20 mouse cellular contexts compared by ENCODE assay signal in genomic region chr7:130966876-130967275, GRCm38 (mm10). TPM values are rescaled to one million over a fixed set of nuclear protein-coding genes. Genes with fewer than 3 reads are reported as not detected.
DNase-seq lines count a peak whose midpoint lies in the region; ATAC-seq and TF ChIP-seq lines count a peak whose summit lies in the region.
"Had no signal": no experiment of that assay in that cellular context is flagged by ENCODE, and none has a peak within 500 bp of the region (broad histone marks: within the 10 kb centered on the region; RNA-seq: fewer than 3 reads in every experiment).

No protein-coding gene starts in this region.

- H3K4me3 ChIP-seq in gastrocnemius, adult 2 months = no peak overlapping the region
- no peak overlapping the region for H3K4me3 ChIP-seq in kidney, postnatal 0 days (replicated peaks; ENCODE audit: low read depth, low read length)
- H3K4me3 ChIP-seq in limb, embryonic 12.5 days (replicated peaks) = no peak overlapping the region
- H3K4me3 ChIP-seq: intestine, embryonic 15.5 days; kidney, embryonic 15.5 days; liver, embryonic 15.5 days; neural tube, embryonic 12.5 days had no signal

- peak overlapping the region; percentile 77 for H3K27ac ChIP-seq in gastrocnemius, adult 2 months
- no peak overlapping the region for H3K27ac ChIP-seq in kidney, postnatal 0 days
- peak overlapping the region; percentile 77; the same call in 1 of the 2 replicates for H3K27ac ChIP-seq in limb, embryonic 12.5 days
- H3K27ac ChIP-seq: intestine, embryonic 15.5 days; kidney, embryonic 15.5 days; liver, embryonic 15.5 days; neural tube, embryonic 12.5 days had no signal

- TF ChIP-seq CTCF in gastrocnemius, adult 2 months (IDR thresholded peaks at IDR 0.05) = no peak
- TF ChIP-seq CTCF in kidney, postnatal 0 days (IDR thresholded peaks at IDR 0.05; ENCODE audit: low read depth) = no peak

- H3K9me3 ChIP-seq in kidney, postnatal 0 days (replicated peaks; ENCODE audit: low read length) = no peaks in the 10 kb centered on the region
- H3K9me3 ChIP-seq in limb, embryonic 12.5 days = no peaks in the 10 kb centered on the region
- H3K9me3 ChIP-seq: intestine, embryonic 15.5 days; kidney, embryonic 15.5 days; liver, embryonic 15.5 days; neural tube, embryonic 12.5 days had no signal

- ATAC-seq in kidney, postnatal 0 days (replicated peaks; ENCODE audit: low FRiP score, low read depth) = no peak
- ATAC-seq in limb, embryonic 12.5 days (ENCODE audit: insufficient number of reproducible peaks, insufficient read depth, low FRiP score, low TSS enrichment, low read depth) = no peak
- ATAC-seq in megakaryocyte, adult 5-6 weeks (ENCODE audit: poor library complexity, severe bottlenecking) = no peak
- no peak for ATAC-seq in granulocyte monocyte progenitor cell, adult 5-6 weeks (replicated peaks; ENCODE audit: poor library complexity, severe bottlenecking)
- ATAC-seq: forebrain, embryonic 16.5 days; intestine, embryonic 15.5 days had no signal

- no peaks in the 10 kb centered on the region; the same call in 1 of the 2 replicates for H3K4me1 ChIP-seq in kidney, postnatal 0 days (replicated peaks; ENCODE audit: insufficient read depth, low read length)
- peaks cover 45% of the 10 kb centered on the region for H3K4me1 ChIP-seq in limb, embryonic 12.5 days (replicated peaks)
- H3K4me1 ChIP-seq: liver, embryonic 15.5 days; neural tube, embryonic 12.5 days had no signal

- WGBS in kidney, postnatal 0 days = 55% methylated on average over 6 of the region's 6 CpGs
- 64% methylated on average over 6 of the region's 6 CpGs for WGBS in limb, embryonic 12.5 days

- no peak overlapping the region for H3K9ac ChIP-seq in kidney, postnatal 0 days (ENCODE audit: low read depth, low read length)
- H3K9ac ChIP-seq in limb, embryonic 12.5 days (replicated peaks) = no peak overlapping the region
- H3K9ac ChIP-seq: intestine, embryonic 15.5 days; kidney, embryonic 15.5 days; liver, embryonic 15.5 days; neural tube, embryonic 12.5 days had no signal

- intact Hi-C loops in gastrocnemius, adult 2 months (cut with DNase I) = no loop called here
- intact Hi-C loops in gastrocnemius, postnatal 14 days (cut with DNase I; ENCODE audit: low total_unique reads) = no loop called here

- no peaks in the 10 kb centered on the region for H3K36me3 ChIP-seq in kidney, postnatal 0 days (ENCODE audit: insufficient read depth, low read length)
- H3K36me3 ChIP-seq in limb, embryonic 12.5 days = no peaks in the 10 kb centered on the region
- H3K36me3 ChIP-seq: intestine, embryonic 15.5 days; kidney, embryonic 15.5 days; liver, embryonic 15.5 days; neural tube, embryonic 12.5 days had no signal

- no peak for DNase-seq in gastrocnemius, adult 2 months
- DNase-seq in gastrocnemius, postnatal 14 days = no peak
- peak; percentile 27 for DNase-seq in kidney, postnatal 0 days (ENCODE audit: low spot score)
- no peak for DNase-seq in kidney, adult 9 months
- no peak for DNase-seq in left cerebral cortex, adult 18-20 months (ENCODE audit: low spot score in 2 of 2)
- DNase-seq: adrenal gland, adult 2 months; cerebellum, adult 11-12 months; left cerebral cortex, postnatal 4 days; lung, postnatal 14 days; spleen, adult 18-20 months; thymus, postnatal 14 days had no signal

- no peak overlapping the region for H3K4me2 ChIP-seq in kidney, postnatal 0 days (ENCODE audit: low read length)
- H3K4me2 ChIP-seq in limb, embryonic 12.5 days = no peak overlapping the region
- H3K4me2 ChIP-seq: intestine, embryonic 15.5 days; kidney, embryonic 15.5 days; liver, embryonic 15.5 days; neural tube, embryonic 12.5 days had no signal

- no peaks in the 10 kb centered on the region for H3K27me3 ChIP-seq in kidney, postnatal 0 days (ENCODE audit: insufficient read depth, low read length)
- H3K27me3 ChIP-seq in limb, embryonic 12.5 days = no peaks in the 10 kb centered on the region
- H3K27me3 ChIP-seq: intestine, embryonic 15.5 days; kidney, embryonic 15.5 days; liver, embryonic 15.5 days; neural tube, embryonic 12.5 days had no signal

RNA-seq across cellular contexts. Expression of gene Htra1, which starts 31.0 kb away (rescaled TPM):
- 10 to 100 TPM; 23.9 to 32.6 TPM for total RNA-seq in gastrocnemius, adult 2 months (2021)
- 10 to 100 TPM; 65.3 to 77.2 TPM for total RNA-seq in gastrocnemius, postnatal 14 days (2021)
- polyA plus RNA-seq in kidney, postnatal 0 days (2015; fragmentation: Nextera tagmentation; extraction: Ambion mirVana) = 14.5 and 14.8 TPM in 2 replicates
- polyA plus RNA-seq in limb, embryonic 12.5 days (2016; fragmentation: Nextera tagmentation; extraction: Ambion mirVana) = 20.4 and 20.9 TPM in 2 replicates
- total RNA-seq in megakaryocyte, adult 5-6 weeks (2015) = 0.68 TPM in 1 of 2 replicates, not detected in the other
- total RNA-seq in megakaryocyte, adult 5-6 weeks (2017) = 0.65 TPM in 1 of 2 replicates, not detected in the other
- total RNA-seq in left cerebral cortex, adult 18-20 months (2021) = 100 to 1,000 TPM; 179 to 186 TPM
- not detected in 2 replicates for total RNA-seq in granulocyte monocyte progenitor cell, adult 5-6 weeks (2014; fragmentation: Nextera tagmentation)
- not detected in 2 replicates for total RNA-seq in granulocyte monocyte progenitor cell, adult 5-6 weeks (2017)
- total RNA-seq: CH12.LX had no signal

Comparison
In these comparisons a context has a peak if more than half of its experiments do, and no peak if none do; other contexts are left out.
1. RNA of gene Htra1, which starts 31.0 kb away (total RNA-seq): 179 to 186 TPM in left cerebral cortex, adult 18-20 months, 65.3 to 77.2 TPM in gastrocnemius, postnatal 14 days and 23.9 to 32.6 TPM in gastrocnemius, adult 2 months; 0.65 to 0.68 TPM in megakaryocyte, adult 5-6 weeks and not detected in granulocyte monocyte progenitor cell, adult 5-6 weeks; every median in the first group is over 10 times any median in the second.